Mouse (Mus musculus) liver, postnatal 0 days (tissue): ENCODE measurements around the gene Gm3952. TPM values are rescaled to one million over a fixed set of nuclear protein-coding genes. Genes with fewer than 3 reads are reported as not detected.

Experiments used
- ATAC-seq: fragments of 200-750 bp; cut with Nextera tagmentation; 2 replicates; pipeline ENCODE4 v1.8.0; 2017; ENCODE audit warnings: mild to moderate bottlenecking, moderate library complexity
- DNase-seq: peaks from one replicate; pipeline ENCODE4 v3.0.0-alpha.2; 2016
- H3K27ac ChIP-seq: fragments of 300-500 bp; sonication (generic); 2 replicates; pipeline ENCODE4 v1.5.1; 2014; ENCODE audit warnings: antibody characterized with exemption, moderate library complexity, mild to moderate bottlenecking, low read depth
- H3K27me3 ChIP-seq: fragments of 300-500 bp; sonication (generic); 2 replicates; pipeline ENCODE4 v1.6.1; 2014; ENCODE audit warnings: low read length, control low read depth, mixed read lengths; ENCODE audit not compliant: insufficient read depth
- H3K36me3 ChIP-seq: fragments of 300-500 bp; sonication (generic); replicated peaks from 2 replicates; pipeline ENCODE4 v1.6.1; 2014; ENCODE audit warnings: mild to moderate bottlenecking, control low read depth, low read length, moderate library complexity, mixed read lengths; ENCODE audit not compliant: insufficient read depth
- H3K4me1 ChIP-seq: fragments of 300-500 bp; sonication (generic); 2 replicates; pipeline ENCODE4 v1.6.1; 2014; ENCODE audit warnings: antibody characterized with exemption, mild to moderate bottlenecking, control low read depth; ENCODE audit not compliant: insufficient read depth
- H3K4me2 ChIP-seq: fragments of 300-500 bp; sonication (generic); 2 replicates; pipeline ENCODE4 v1.6.1; 2014; ENCODE audit warnings: low read depth, mild to moderate bottlenecking, low read length, moderate library complexity, mixed read lengths
- H3K4me3 ChIP-seq: fragments of 300-500 bp; sonication (generic); 2 replicates; pipeline ENCODE4 v1.5.1; 2014; ENCODE audit warnings: low read depth, low read length
- H3K9ac ChIP-seq: fragments of 300-500 bp; sonication (generic); replicated peaks from 2 replicates; pipeline ENCODE4 v1.6.1; 2014; ENCODE audit warnings: mild to moderate bottlenecking, moderate library complexity
- H3K9me3 ChIP-seq: fragments of 300-500 bp; sonication (generic); 2 replicates; pipeline ENCODE4 v1.6.1; 2016; ENCODE audit warnings: mild to moderate bottlenecking, control low read depth, low read length, mixed read lengths
- CTCF ChIP-seq: sonication (generic); IDR thresholded peaks from 2 replicates; pipeline ENCODE4 v1.5.1; 2016; ENCODE audit warnings: antibody characterized with exemption, low read depth
- EP300 ChIP-seq: IDR thresholded peaks from 2 replicates; pipeline ENCODE4 v1.6.1; 2016; ENCODE audit warnings: antibody characterized with exemption, low read depth, mild to moderate bottlenecking
- WGBS: fragments of 180-500 bp; shearing (Covaris S2); extraction: QIAGEN DNeasy Blood & Tissue Kit; methylation state at CpG from one replicate; pipeline ENCODE4 v1.1.7; 2014; ENCODE audit not compliant: insufficient replicate concordance; 5-methylcytosine and 5-hydroxymethylcytosine counted together
- polyA plus RNA-seq: library from polyadenylated mRNA; unstranded; fragments of >200 nt; fragmentation: Nextera tagmentation; extraction: Ambion mirVana; gene quantifications from 2 replicates; pipeline ENCODE4 v1.2.1, GENCODE M21; 2015

Gene Gm3952
- not detected in 2 replicates for polyA plus RNA-seq

- no peak within 1 kb of the TSS for H3K9ac ChIP-seq
- no peak for TF ChIP-seq CTCF
- TF ChIP-seq EP300: no peak
- ATAC-seq (no peak), DNase-seq (no peak)
- H3K27me3 ChIP-seq: no peaks in the 10 kb centered on the region
- H3K9me3 ChIP-seq: no peaks in the 10 kb centered on the region
- H3K4me3 ChIP-seq: no peak within 1 kb of the TSS
- no peak within 1 kb of the TSS for H3K27ac ChIP-seq
- 69% methylated on average over 1 of the region's 1 CpGs for WGBS
- H3K4me2 ChIP-seq: no peak within 1 kb of the TSS
- no peaks in the 10 kb centered on the region for H3K36me3 ChIP-seq
- H3K4me1 ChIP-seq: no peaks in the 10 kb centered on the region
Observed at GRCm38 (mm10) chr8:128798594-128798993, at the start of gene Gm3952. Gene Gm3952 (minus strand): TSS chr8:128798694.

GRCm38 (mm10) chr8:128843749-128844148 is 45.3 kb upstream of the Gm3952 start:
- no peaks in the 10 kb centered on the region for H3K27me3 ChIP-seq
- ATAC-seq: no peak
- TF ChIP-seq EP300 (no peak), CTCF (no peak)
- H3K4me2 ChIP-seq: no peak overlapping the region
- H3K9ac ChIP-seq: no peak overlapping the region
- no peaks in the 10 kb centered on the region for H3K36me3 ChIP-seq
- 31% methylated on average over 5 of the region's 5 CpGs for WGBS
- no peaks in the 10 kb centered on the region for H3K4me1 ChIP-seq
- H3K4me3 ChIP-seq: no peak overlapping the region
- no peak for DNase-seq
- no peak overlapping the region for H3K27ac ChIP-seq
- no peaks in the 10 kb centered on the region for H3K9me3 ChIP-seq

GRCm38 (mm10) chr8:128812521-128812920 is 14.0 kb upstream of the Gm3952 start:
- no peak for DNase-seq
- WGBS: 65% methylated on average over 4 of the region's 4 CpGs
- Histone ChIP-seq H3K4me3 (no peak overlapping the region), H3K9me3 (no peaks in the 10 kb centered on the region), H3K36me3 (no peaks in the 10 kb centered on the region), H3K27me3 (no peaks in the 10 kb centered on the region), H3K4me2 (no peak overlapping the region), H3K4me1 (no peaks in the 10 kb centered on the region), H3K9ac (no peak overlapping the region), H3K27ac (no peak overlapping the region)
- ATAC-seq: no peak
- no peak for TF ChIP-seq CTCF
- TF ChIP-seq EP300: no peak

GRCm38 (mm10) chr8:128735692-128736091 is 62.8 kb downstream of the Gm3952 start:
- H3K4me2 ChIP-seq: no peak overlapping the region
- DNase-seq: no peak
- no peak for TF ChIP-seq CTCF
- TF ChIP-seq EP300: no peak
- no peaks in the 10 kb centered on the region for H3K9me3 ChIP-seq
- ATAC-seq: no peak
- no peak overlapping the region for H3K27ac ChIP-seq
- H3K27me3 ChIP-seq: no peaks in the 10 kb centered on the region
- no peak overlapping the region for H3K4me3 ChIP-seq
- no peaks in the 10 kb centered on the region for H3K4me1 ChIP-seq
- 92% methylated on average over 3 of the region's 3 CpGs for WGBS
- H3K36me3 ChIP-seq: peaks cover 44% of the 10 kb centered on the region
- no peak overlapping the region for H3K9ac ChIP-seq

- H3K27me3 ChIP-seq: no peaks in the 10 kb centered on the region
- ATAC-seq (no peak), DNase-seq (no peak)
- no peak overlapping the region for H3K4me2 ChIP-seq
- WGBS: 59% methylated on average over 3 of the region's 3 CpGs
- peaks cover 50% of the 10 kb centered on the region for H3K36me3 ChIP-seq
- no peak overlapping the region for H3K4me3 ChIP-seq
- H3K9me3 ChIP-seq: no peaks in the 10 kb centered on the region
- H3K4me1 ChIP-seq: no peaks in the 10 kb centered on the region
- no peak for TF ChIP-seq CTCF
- peak; percentile 71 for TF ChIP-seq EP300
- no peak overlapping the region for H3K27ac ChIP-seq
- H3K9ac ChIP-seq: no peak overlapping the region
Observed at GRCm38 (mm10) chr8:128734118-128734517, 64.4 kb downstream of the Gm3952 start.

GRCm38 (mm10) chr8:128732254-128732653 is 66.2 kb downstream of the Gm3952 start:
- 84% methylated on average over 2 of the region's 2 CpGs for WGBS
- TF ChIP-seq CTCF (no peak), EP300 (no peak)
- DNase-seq (no peak), ATAC-seq (no peak)
- H3K4me1 ChIP-seq: no peaks in the 10 kb centered on the region
- no peak overlapping the region for H3K4me2 ChIP-seq
- H3K4me3 ChIP-seq: no peak overlapping the region
- no peaks in the 10 kb centered on the region for H3K9me3 ChIP-seq
- H3K9ac ChIP-seq: no peak overlapping the region
- H3K27me3 ChIP-seq: no peaks in the 10 kb centered on the region
- peaks cover 58% of the 10 kb centered on the region for H3K36me3 ChIP-seq
- no peak overlapping the region for H3K27ac ChIP-seq

GRCm38 (mm10) chr8:128727213-128727612 is 71.3 kb downstream of the Gm3952 start:
- Histone ChIP-seq H3K9me3 (no peaks in the 10 kb centered on the region), H3K4me2 (no peak overlapping the region), H3K27me3 (no peaks in the 10 kb centered on the region), H3K27ac (no peak overlapping the region), H3K4me1 (no peaks in the 10 kb centered on the region), H3K36me3 (peaks cover 67% of the 10 kb centered on the region), H3K4me3 (no peak overlapping the region), H3K9ac (no peak overlapping the region)
- no peak for TF ChIP-seq EP300
- no peak for TF ChIP-seq CTCF
- 92% methylated on average over 1 of the region's 1 CpGs for WGBS
- DNase-seq (no peak), ATAC-seq (no peak)
